Mouse (Mus musculus) spleen, adult 2 months (tissue): ENCODE measurements around the gene Dynll2.

Source experiments
- CTCF ChIP-seq: fragments of 200-500 bp; IDR thresholded peaks from 2 replicates; pipeline ENCODE4 v1.5.1; 2011; ENCODE audit warnings: mild to moderate bottlenecking, inconsistent platforms; ENCODE audit not compliant: insufficient read depth, insufficient read length, insufficient replicate concordance; ENCODE audit errors: extremely low read depth
- POLR2A ChIP-seq: fragments of 200-500 bp; IDR thresholded peaks from 2 replicates; pipeline ENCODE4 v1.6.1; 2011; ENCODE audit warnings: low read depth, low read length, inconsistent platforms

DNA sequence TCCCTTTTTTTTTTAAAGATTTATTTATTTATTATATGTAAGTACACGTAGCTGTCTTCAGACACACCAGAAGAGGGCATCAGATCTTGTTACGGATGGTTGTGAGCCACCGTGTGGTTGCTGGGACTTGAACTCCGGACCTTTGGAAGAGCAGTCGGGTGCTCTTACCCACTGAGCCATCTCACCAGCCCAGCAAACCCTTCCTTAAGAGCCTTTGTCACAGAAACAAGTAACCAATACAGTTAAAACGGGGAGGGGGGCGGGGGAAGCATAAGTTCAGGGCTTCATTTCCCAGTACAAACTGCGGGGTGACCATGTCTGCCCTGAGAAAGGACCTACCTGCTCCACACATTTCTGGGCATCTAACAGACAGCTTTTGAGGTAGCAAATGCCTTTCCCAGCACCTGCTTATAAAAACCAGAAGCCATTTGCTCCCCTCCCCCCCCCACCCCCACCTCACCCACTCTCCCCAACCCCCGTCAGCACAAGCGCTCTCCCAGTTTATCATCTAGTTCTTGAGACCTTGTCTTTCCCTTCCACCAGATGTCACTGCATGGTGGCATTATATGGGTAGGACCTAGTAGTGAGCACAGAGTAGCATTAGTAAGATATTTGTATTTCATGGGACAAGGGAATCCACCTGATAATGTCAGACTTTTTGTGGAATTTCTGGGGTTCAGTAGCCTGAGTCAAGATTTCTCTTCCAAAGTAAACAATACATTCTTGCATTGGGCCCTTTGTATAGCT lies 13.6 kb downstream of the Dynll2 start:
- TF ChIP-seq CTCF (no peak), POLR2A (no peak)
